Mouse (Mus musculus) limb, embryonic 10.5 days (tissue): Measurements from ENCODE around the gene Tmem151a. TPM values are rescaled to one million over a fixed set of nuclear protein-coding genes. Genes with fewer than 3 reads are reported as not detected.

Experiments
- polyA plus RNA-seq: library from polyadenylated mRNA; unstranded; fragments of >200 nt; fragmentation: Nextera tagmentation; extraction: Ambion mirVana; gene quantifications from 2 replicates; pipeline ENCODE4 v1.2.1, GENCODE M21; 2016

Gene Tmem151a
- polyA plus RNA-seq, 1 experiment from 2014 or later: 2.4 TPM

Other genes starting within 250 kb of the Tmem151a start
- 48.9 and 55.3 TPM in 2 replicates for gene Ccs, start 246.2 kb downstream of the Tmem151a start, polyA plus RNA-seq
- not detected in 2 replicates for gene Ccdc87, start 246.2 kb downstream of the Tmem151a start, polyA plus RNA-seq
- gene Ctsf, start 230.4 kb downstream of the Tmem151a start, polyA plus RNA-seq: 13.3 and 18.5 TPM in 2 replicates
- 1.6 and 2.7 TPM in 2 replicates for gene Actn3, start 207.6 kb downstream of the Tmem151a start, polyA plus RNA-seq
- 7.0 and 8.5 TPM in 2 replicates for gene Zdhhc24, start 206.9 kb downstream of the Tmem151a start, polyA plus RNA-seq
- gene Bbs1, start 178.9 kb downstream of the Tmem151a start, polyA plus RNA-seq: 5.1 and 9.0 TPM in 2 replicates
- gene Dpp3, start 157.2 kb downstream of the Tmem151a start, polyA plus RNA-seq: 196 and 198 TPM in 2 replicates
- gene Peli3, start 142.4 kb downstream of the Tmem151a start, polyA plus RNA-seq: 1.4 and 2.1 TPM in 2 replicates
- gene Mrpl11, start 123.4 kb downstream of the Tmem151a start, polyA plus RNA-seq: 161 and 187 TPM in 2 replicates
- not detected in 2 replicates for gene Npas4, start 95.2 kb downstream of the Tmem151a start, polyA plus RNA-seq
- 7.3 and 8.6 TPM in 2 replicates for gene Slc29a2, start 61.7 kb downstream of the Tmem151a start, polyA plus RNA-seq
- gene B4gat1, start 46.7 kb downstream of the Tmem151a start, polyA plus RNA-seq: 35.5 and 35.6 TPM in 2 replicates
- 1.8 and 3.1 TPM in 2 replicates for gene AC124502.3, start 46.6 kb downstream of the Tmem151a start, polyA plus RNA-seq
- gene Brms1, start 44.2 kb downstream of the Tmem151a start, polyA plus RNA-seq: 74.6 and 84.6 TPM in 2 replicates
- 3.1 and 3.5 TPM in 2 replicates for gene Rin1, start 35.0 kb downstream of the Tmem151a start, polyA plus RNA-seq
- 37.1 and 42.5 TPM in 2 replicates for gene Cd248, start 17.5 kb downstream of the Tmem151a start, polyA plus RNA-seq
- gene Yif1a, start 3.0 kb upstream of the Tmem151a start, polyA plus RNA-seq: 65.4 and 78.0 TPM in 2 replicates
- gene Cnih2, start 13.0 kb upstream of the Tmem151a start, polyA plus RNA-seq: 20.2 and 28.1 TPM in 2 replicates
- gene Rab1b, start 21.5 kb upstream of the Tmem151a start, polyA plus RNA-seq: 276 and 296 TPM in 2 replicates
- 28.2 and 30.6 TPM in 2 replicates for gene Klc2, start 33.0 kb upstream of the Tmem151a start, polyA plus RNA-seq
- 25.7 and 31.1 TPM in 2 replicates for gene Pacs1, start 187.6 kb upstream of the Tmem151a start, polyA plus RNA-seq
- gene Sf3b2, start 209.9 kb upstream of the Tmem151a start, polyA plus RNA-seq: 419 and 440 TPM in 2 replicates
- gene Gal3st3, start 212.8 kb upstream of the Tmem151a start, polyA plus RNA-seq: 5.0 and 8.4 TPM in 2 replicates